Mouse (Mus musculus): ENCODE results near the gene Cnpy1. TPM values are rescaled to one million over a fixed set of nuclear protein-coding genes. Genes with fewer than 3 reads are reported as not detected.

Cnpy1 gene
- total and polyA plus RNA-seq, 3 experiments: not detected

DNA sequence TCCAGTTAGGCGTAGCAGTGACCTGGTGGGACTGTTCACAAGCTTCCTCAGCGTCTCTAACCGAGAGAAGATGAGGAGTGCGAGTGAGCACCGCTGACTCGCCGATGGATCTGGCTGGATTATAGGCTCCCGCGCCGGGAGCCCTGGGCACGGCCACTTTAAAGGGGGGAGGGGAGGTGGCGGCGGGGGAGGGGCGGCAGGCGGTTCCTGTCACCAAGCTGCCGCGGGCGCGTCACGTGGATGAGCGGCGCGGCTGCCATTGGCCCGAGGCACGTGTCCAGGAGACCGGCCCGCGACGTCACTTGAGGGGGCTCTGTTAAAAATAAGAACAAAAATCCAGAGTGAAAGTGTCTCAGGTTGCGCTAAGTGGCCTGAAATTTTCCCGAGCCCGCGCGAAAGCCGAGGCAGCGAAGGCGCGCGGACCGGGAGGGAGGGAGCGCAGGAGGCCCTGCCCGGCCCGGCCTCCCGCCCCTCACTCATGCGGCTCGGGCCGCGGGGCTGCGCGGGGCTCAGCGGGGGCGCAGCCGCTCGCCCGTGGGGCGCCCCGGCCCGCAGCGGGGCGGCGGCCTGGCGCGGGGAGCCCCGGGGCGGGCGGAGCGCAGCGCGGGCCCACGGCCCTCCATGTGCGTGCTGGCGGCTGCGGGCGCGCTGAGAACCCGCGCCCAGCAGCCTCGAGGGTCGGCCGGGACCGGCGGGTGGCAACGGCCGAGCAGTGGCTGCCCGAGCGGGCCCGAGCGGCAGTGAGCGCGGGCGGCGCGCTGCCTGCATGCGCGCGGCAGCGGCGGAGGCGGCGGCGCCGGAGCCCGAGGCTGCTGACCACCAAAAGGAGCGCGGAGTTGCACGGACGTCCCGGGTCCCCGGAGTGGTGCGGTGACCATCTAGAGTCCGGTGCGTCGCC lies 80.0 kb downstream of the Cnpy1 start, which contains the start of gene En2:
En2 (plus strand) TSS at position 337 of the 898 bp plus-strand sequence.
- no peak for DNase-seq (ENCODE audit: low read depth, low spot score)
- Histone ChIP-seq H3K9me3 (replicated peaks; ENCODE audit: insufficient read depth, low read length) (no peaks in the 10 kb centered on the region), H3K27me3 (ENCODE audit: control insufficient read depth in 1 of 2, insufficient read depth in 2 of 2, low read length in 2 of 2) (no peaks in the 10 kb centered on the region), H3K9ac (ENCODE audit: control insufficient read depth, low read depth, low read length, poor library complexity, severe bottlenecking) (no peak within 1 kb of the TSS), H3K79me2 (ENCODE audit: control insufficient read depth, insufficient read depth, low read length, poor library complexity) (no peaks in the 10 kb centered on the region), H3K4me3 (ENCODE audit: control insufficient read depth in 1 of 2, insufficient read depth in 1 of 2, low read depth in 2 of 2, low read length in 2 of 2) (no peak within 1 kb of the TSS), H3K4me1 (ENCODE audit: control insufficient read depth in 1 of 2, insufficient read depth in 2 of 2, low read length in 2 of 2) (no peaks in the 10 kb centered on the region), H3K27ac (ENCODE audit: control insufficient read depth, low read depth, low read length) (no peak within 1 kb of the TSS), H3K36me3 (ENCODE audit: control insufficient read depth in 1 of 2, insufficient read depth in 2 of 2, low read length in 2 of 2) (no peaks in the 10 kb centered on the region)
- TF ChIP-seq ZKSCAN1 (IDR thresholded peaks at IDR 0.05; ENCODE audit: low read depth, low read length) (no peak), ELF1 (IDR thresholded peaks at IDR 0.05; ENCODE audit: low read depth, low read length) (no peak), MAX (IDR thresholded peaks at IDR 0.05; ENCODE audit: low read length) (no peak), NELFE (IDR thresholded peaks at IDR 0.05; ENCODE audit: low read depth, low read length) (no peak), EP300 (IDR thresholded peaks at IDR 0.05; ENCODE audit: low read depth in 1 of 2, low read length in 2 of 2) (no peak), HCFC1 (IDR thresholded peaks at IDR 0.05; ENCODE audit: low read depth, low read length) (no peak), MYB (IDR thresholded peaks at IDR 0.05; ENCODE audit: low read depth, low read length) (no peak), MYC (IDR thresholded peaks at IDR 0.05; ENCODE audit: low read depth, low read length) (no peak), CHD1 (IDR thresholded peaks at IDR 0.05; ENCODE audit: low read depth, low read length) (no peak)

DNA sequence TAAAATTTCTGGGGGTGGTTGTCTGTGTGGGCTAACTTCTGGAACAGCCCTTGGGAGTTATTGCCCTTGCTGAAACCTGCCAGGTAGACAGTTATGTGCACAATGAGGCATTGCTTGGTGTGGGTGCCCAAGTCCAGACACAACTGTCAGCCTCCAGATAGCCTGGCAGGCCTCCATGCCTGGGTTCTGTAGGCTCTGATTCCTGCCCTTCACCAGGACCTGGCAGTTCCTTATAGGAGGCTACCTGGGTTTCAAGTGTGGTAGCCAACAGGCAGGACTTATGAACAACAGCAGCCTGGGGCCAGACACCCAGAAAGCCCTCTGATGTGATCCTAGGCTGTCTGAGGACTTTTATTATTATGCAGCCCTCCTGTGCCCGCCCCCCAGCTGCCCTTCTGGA lies 81.7 kb downstream of the Cnpy1 start:
- no peaks in the 10 kb centered on the region for H3K27me3 ChIP-seq (ENCODE audit: control insufficient read depth in 1 of 2, insufficient read depth in 2 of 2, low read length in 2 of 2)
- no peak overlapping the region for H3K4me3 ChIP-seq (ENCODE audit: control insufficient read depth in 1 of 2, insufficient read depth in 1 of 2, low read depth in 2 of 2, low read length in 2 of 2)
- H3K36me3 ChIP-seq (ENCODE audit: control insufficient read depth in 1 of 2, insufficient read depth in 2 of 2, low read length in 2 of 2): no peaks in the 10 kb centered on the region
- no peaks in the 10 kb centered on the region for H3K9me3 ChIP-seq (replicated peaks; ENCODE audit: insufficient read depth, low read length)
- TF ChIP-seq ZKSCAN1 (IDR thresholded peaks at IDR 0.05; ENCODE audit: low read depth, low read length) (no peak), MYB (IDR thresholded peaks at IDR 0.05; ENCODE audit: low read depth, low read length) (no peak), TBP (IDR thresholded peaks at IDR 0.05; ENCODE audit: low read depth, low read length) (no peak), GATA1 (IDR thresholded peaks at IDR 0.05; ENCODE audit: low read depth, low read length) (no peak), EP300 (IDR thresholded peaks at IDR 0.05; ENCODE audit: low read depth in 1 of 2, low read length in 2 of 2) (no peak), POLR2AphosphoS2 (IDR thresholded peaks at IDR 0.05; ENCODE audit: low read length) (no peak)
- H3K4me1 ChIP-seq (ENCODE audit: control insufficient read depth in 1 of 2, insufficient read depth in 2 of 2, low read length in 2 of 2): no peaks in the 10 kb centered on the region
- no peak overlapping the region for H3K27ac ChIP-seq (ENCODE audit: control insufficient read depth, low read depth, low read length)
- no peak for DNase-seq (ENCODE audit: low read depth, low spot score)
- no peaks in the 10 kb centered on the region for H3K79me2 ChIP-seq (ENCODE audit: control insufficient read depth, insufficient read depth, low read length, poor library complexity)
- H3K9ac ChIP-seq (ENCODE audit: control insufficient read depth, low read depth, low read length, poor library complexity, severe bottlenecking): no peak overlapping the region

DNA sequence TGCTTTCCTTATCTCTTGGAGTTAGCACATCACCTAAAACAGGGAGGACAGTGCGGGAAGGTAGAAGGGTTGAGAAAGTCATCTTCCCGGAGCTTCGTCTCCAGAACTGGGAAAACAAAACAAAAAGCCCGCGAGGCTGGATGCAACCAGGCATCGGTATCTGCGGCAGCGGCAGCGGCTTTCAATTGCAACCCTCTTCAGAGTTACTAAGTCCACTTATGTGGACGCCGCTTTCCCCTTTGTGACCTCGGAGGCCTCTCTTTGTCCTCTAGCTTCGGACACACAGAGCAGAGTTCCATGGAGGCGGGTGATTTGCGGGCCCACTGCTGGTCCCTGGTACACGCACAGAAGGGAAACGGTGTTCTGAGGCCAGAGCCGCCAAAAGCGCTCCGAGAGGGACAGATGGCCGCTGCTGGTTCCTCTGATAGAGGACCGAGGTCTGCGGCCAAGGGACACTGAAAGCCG lies 83.6 kb downstream of the Cnpy1 start:
- Histone ChIP-seq H3K79me2 (ENCODE audit: control insufficient read depth, insufficient read depth, low read length, poor library complexity) (no peaks in the 10 kb centered on the region), H3K4me3 (ENCODE audit: control insufficient read depth in 1 of 2, insufficient read depth in 1 of 2, low read depth in 2 of 2, low read length in 2 of 2) (no peak overlapping the region), H3K9me3 (replicated peaks; ENCODE audit: insufficient read depth, low read length) (no peaks in the 10 kb centered on the region), H3K36me3 (ENCODE audit: control insufficient read depth in 1 of 2, insufficient read depth in 2 of 2, low read length in 2 of 2) (no peaks in the 10 kb centered on the region), H3K27me3 (ENCODE audit: control insufficient read depth in 1 of 2, insufficient read depth in 2 of 2, low read length in 2 of 2) (no peaks in the 10 kb centered on the region), H3K27ac (ENCODE audit: control insufficient read depth, low read depth, low read length) (no peak overlapping the region), H3K4me1 (ENCODE audit: control insufficient read depth in 1 of 2, insufficient read depth in 2 of 2, low read length in 2 of 2) (no peaks in the 10 kb centered on the region), H3K9ac (ENCODE audit: control insufficient read depth, low read depth, low read length, poor library complexity, severe bottlenecking) (no peak overlapping the region)
- no peak for DNase-seq (ENCODE audit: low read depth, low spot score)
- TF ChIP-seq POLR2A (IDR thresholded peaks at IDR 0.05; ENCODE audit: control insufficient read depth in 1 of 2, insufficient read depth in 1 of 2, low read depth in 1 of 2, low read length in 2 of 2, poor library complexity in 1 of 2) (no peak), ZMIZ1 (IDR thresholded peaks at IDR 0.05; ENCODE audit: low read depth, low read length) (no peak), POLR2AphosphoS2 (IDR thresholded peaks at IDR 0.05; ENCODE audit: low read length) (no peak), MAZ (IDR thresholded peaks at IDR 0.05; ENCODE audit: low read depth, low read length) (no peak), BHLHE40 (IDR thresholded peaks at IDR 0.05; ENCODE audit: borderline replicate concordance, low read depth, low read length) (no peak), ELF1 (IDR thresholded peaks at IDR 0.05; ENCODE audit: low read depth, low read length) (no peak), ZKSCAN1 (IDR thresholded peaks at IDR 0.05; ENCODE audit: low read depth, low read length) (no peak), NRF1 (IDR thresholded peaks at IDR 0.05; ENCODE audit: insufficient read depth, low read depth, low read length, poor library complexity, severe bottlenecking) (no peak), E2F4 (IDR thresholded peaks at IDR 0.05; ENCODE audit: borderline replicate concordance, low read depth, low read length) (no peak), SMC3 (IDR thresholded peaks at IDR 0.05; ENCODE audit: low read depth, low read length) (no peak), ZNF384 (IDR thresholded peaks at IDR 0.05; ENCODE audit: low read depth, low read length) (no peak), MXI1 (IDR thresholded peaks at IDR 0.05; ENCODE audit: low read depth, low read length) (no peak), SIN3A (IDR thresholded peaks at IDR 0.05; ENCODE audit: low read length) (no peak), USF2 (IDR thresholded peaks at IDR 0.05; ENCODE audit: borderline replicate concordance in 1 of 2, insufficient read depth in 1 of 2, low read depth in 1 of 2, low read length in 2 of 2) (no peak), TBP (IDR thresholded peaks at IDR 0.05; ENCODE audit: low read depth, low read length) (no peak)
